Mouse (Mus musculus) 3134 (cell line): ENCODE data around the gene Rnf41.

Experiments
- DNase-seq: peaks from one replicate; pipeline ENCODE4 v3.0.0-alpha.2; 2011; ENCODE audit warnings: low spot score; ENCODE audit not compliant: insufficient read length; ENCODE audit errors: extremely low read depth

Rnf41 gene

GRCm38 (mm10) chr10:128411211-128412054 is at the start of gene Rnf41, which contains the start of gene Nabp2:
Gene Rnf41, plus strand, starts transcription at chr10:128411657.
Gene Nabp2, minus strand, starts transcription at chr10:128411492.
- DNase-seq = peak; percentile 98

GRCm38 (mm10) chr10:128361836-128362235 is 49.6 kb upstream of the Rnf41 start:
- no peak for DNase-seq

GRCm38 (mm10) chr10:128362568-128362967 is 48.9 kb upstream of the Rnf41 start:
- DNase-seq = no peak

- no peak for DNase-seq
These were observed 43.5 kb upstream of the Rnf41 start for GRCm38 (mm10) chr10:128367899-128368401.

- peak; percentile 95 for DNase-seq
These were observed 42.8 kb upstream of the Rnf41 start, which contains the start of gene Coq10a for GRCm38 (mm10) chr10:128368402-128369217. Gene Coq10a, minus strand, starts transcription at chr10:128368997.

DNA sequence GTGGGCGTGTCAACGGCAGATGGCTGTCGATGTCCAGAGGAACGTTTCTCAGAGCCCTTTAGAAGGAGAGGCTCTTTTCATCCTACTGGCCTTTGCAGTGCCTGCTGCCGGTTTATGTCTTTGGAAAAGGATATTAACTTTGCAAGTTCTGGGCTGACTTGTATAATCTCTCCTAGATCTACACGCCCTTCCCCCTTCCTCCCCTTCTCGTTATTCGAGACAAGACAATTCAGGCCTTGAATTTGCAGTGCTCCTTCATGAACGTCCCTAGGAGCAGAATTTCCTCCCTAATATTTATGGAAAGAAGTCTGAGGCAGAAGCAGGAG is 42.3 kb upstream of the Rnf41 start:
- no peak for DNase-seq

- DNase-seq = no peak
These were observed 41.9 kb upstream of the Rnf41 start for GRCm38 (mm10) chr10:128369599-128369998.

- no peak for DNase-seq
These were observed 41.4 kb upstream of the Rnf41 start for GRCm38 (mm10) chr10:128370021-128370420.

- no peak for DNase-seq
These were observed 40.9 kb upstream of the Rnf41 start for GRCm38 (mm10) chr10:128370601-128371000.

GRCm38 (mm10) chr10:128372142-128372541 is 39.3 kb upstream of the Rnf41 start:
- no peak for DNase-seq

DNA sequence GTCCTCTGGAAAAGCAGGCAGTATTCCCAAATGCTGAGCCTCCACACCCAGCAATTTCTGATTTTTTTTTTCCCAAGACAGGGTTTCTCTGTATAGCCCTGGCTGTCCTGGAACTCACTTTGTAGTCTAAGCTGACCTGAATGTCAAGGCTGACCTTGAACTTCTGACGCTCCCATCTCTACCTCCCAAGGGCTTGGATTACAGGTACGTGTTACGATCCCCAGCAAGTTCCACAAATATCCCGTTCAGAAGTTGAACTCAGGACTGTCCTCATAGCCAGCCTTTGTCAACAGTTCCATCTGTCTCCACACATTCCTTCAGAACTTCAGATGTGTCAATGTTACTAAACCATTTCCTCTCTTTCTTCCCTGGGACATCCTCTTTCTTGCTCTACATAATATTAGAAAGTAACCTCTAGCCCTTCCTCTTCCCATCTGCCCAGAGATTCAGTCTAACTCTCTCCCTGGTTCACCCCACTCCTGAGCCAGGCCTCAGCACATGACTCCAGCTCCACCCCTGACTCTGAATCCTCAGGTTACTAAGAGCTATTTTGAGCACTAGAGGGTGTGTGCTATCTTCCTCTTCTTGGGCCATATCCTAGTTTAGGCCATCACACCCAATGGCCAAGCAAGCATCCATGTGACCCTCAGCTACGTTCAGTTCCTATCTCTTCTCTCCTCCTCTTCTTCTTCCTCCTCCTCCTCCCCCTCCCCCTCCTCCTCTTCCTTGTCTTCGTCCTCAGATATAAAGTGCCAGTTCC is 38.3 kb upstream of the Rnf41 start:
- no peak for DNase-seq

- DNase-seq = no peak
These were observed 37.1 kb upstream of the Rnf41 start for GRCm38 (mm10) chr10:128374393-128374792.

GRCm38 (mm10) chr10:128376099-128376454 is 35.4 kb upstream of the Rnf41 start:
- DNase-seq = no peak

GRCm38 (mm10) chr10:128376455-128377211 is 34.8 kb upstream of the Rnf41 start, which contains the start of gene Ankrd52:
Gene Ankrd52, plus strand, starts transcription at chr10:128377115.
- DNase-seq = peak; percentile 84

DNA sequence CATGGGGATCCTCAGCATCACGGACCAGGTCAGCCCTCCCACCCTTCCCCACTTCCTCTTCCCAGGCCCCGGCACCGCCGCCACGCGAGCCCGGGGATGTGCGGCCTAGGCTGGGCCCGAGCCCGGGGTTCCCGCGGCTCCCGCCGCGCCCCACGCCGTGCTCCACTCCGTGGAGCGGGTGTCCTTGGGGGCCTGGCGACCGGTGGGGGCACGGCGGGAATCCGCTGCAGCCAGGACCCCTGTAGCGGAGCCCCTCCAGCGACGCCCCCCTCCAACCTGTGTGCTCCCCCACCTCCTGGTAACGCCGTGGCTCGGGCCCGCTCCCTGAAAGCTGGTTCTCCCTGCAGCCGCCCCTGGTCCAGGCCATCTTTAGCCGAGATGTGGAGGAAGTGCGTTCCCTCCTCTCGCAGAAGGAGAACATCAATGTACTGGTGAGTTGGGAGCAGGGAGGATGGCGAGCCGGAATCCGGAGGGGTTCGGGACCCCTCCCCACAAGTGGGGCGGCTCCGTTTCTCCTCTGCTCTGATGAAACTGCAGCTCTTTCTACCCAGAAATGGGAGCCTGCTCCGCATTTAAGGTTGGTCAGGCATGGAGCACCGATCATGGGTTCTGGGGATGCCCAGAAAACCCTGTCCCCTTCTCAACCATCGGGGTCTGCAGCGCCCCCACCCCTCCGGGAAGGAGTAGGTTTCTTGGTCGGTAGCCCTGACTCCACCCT is 34.1 kb upstream of the Rnf41 start:
- DNase-seq = peak; percentile 66

DNA sequence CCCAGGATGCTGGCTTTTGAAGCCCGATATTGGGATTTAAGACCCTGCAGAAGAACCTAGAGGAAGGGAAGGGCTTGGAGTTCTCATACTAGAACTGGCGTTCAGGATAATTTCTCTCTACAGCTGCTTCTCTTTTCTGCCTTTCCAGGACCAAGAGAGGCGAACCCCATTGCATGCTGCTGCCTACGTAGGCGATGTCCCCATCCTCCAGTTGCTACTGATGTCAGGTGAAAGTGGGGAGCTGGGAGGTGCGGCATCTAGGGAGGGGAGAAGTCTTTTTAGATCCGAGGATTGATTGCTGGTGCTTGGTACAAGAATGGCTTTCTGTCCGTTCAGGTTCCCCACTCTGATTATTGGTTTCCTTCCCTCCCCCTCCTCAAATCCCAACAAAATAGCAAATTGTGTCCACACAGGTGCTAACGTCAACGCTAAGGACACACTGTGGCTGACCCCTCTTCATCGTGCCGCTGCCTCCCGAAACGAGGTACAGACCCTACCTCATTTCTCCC is 33.5 kb upstream of the Rnf41 start:
- no peak for DNase-seq

DNA sequence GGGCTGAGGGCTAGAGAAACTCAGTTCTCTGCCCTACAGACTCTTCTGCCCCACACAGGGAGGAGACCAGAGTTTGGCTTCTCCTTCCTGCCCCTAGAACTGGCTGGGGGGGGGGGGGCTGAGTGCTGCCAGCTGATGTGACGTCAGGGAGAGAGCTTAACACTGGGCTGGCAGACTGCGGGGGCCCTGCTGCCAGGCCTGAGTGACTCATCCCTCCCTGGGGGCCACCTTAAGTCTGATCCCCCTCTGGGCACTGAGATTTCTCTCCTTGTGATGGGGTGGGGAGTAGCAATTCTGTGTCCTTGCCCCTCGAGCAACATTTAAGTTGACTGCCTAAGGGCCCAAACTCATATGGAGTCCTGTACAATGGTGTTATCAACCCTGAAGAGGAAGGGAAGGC is 33.0 kb upstream of the Rnf41 start:
- DNase-seq = peak; percentile 63

DNA sequence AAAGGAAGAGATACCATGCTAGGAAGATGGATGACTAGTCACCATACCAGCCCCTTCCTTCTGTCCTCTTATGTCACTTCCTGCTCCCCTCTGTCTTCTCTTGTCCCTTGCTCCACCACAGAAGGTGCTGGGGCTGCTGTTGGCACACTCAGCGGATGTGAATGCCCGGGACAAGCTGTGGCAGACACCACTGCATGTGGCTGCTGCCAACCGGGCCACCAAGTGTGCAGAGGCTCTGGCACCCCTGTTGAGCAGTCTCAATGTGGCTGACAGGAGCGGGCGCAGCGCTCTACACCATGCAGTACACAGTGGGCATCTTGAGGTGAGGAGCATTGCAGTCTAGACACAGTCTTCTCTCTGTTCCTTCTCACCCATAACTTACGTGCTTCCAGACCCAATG is 32.2 kb upstream of the Rnf41 start:
- DNase-seq = no peak

DNA sequence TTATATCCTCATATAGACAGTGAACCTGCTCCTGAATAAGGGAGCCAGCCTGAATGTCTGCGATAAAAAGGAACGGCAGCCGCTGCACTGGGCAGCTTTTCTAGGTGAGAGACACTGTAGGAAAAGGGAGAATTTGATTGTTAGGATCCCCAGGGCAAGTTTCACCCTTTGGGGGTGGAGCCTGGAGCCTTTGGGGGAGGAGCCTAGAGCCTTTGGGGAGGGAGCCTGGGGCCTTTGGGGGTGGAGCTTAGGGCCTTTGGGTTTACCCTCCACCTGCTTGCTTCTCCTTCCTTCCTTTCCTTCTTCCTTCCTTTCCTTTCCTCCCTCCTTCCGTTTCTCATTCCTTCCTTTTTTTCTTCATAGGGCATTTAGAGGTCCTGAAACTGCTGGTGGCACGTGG is 30.9 kb upstream of the Rnf41 start:
- DNase-seq = no peak
